Mouse (Mus musculus): ENCODE results near the gene Sytl3. TPM values are rescaled to one million over a fixed set of nuclear protein-coding genes. Genes with fewer than 3 reads are reported as not detected.
"Not testable (repeated sequence)": the region's sequence is repeated elsewhere in the genome, so short reads cannot be mapped to it uniquely, and the experiment has no call there.

Sytl3 gene
- polyA plus RNA-seq, 1 experiment: 1.1 TPM

- DNase-seq; H3K4me3 ChIP-seq (replicated peaks; ENCODE audit: extremely low read depth, low read depth, low read length); H3K4me1 ChIP-seq (ENCODE audit: control insufficient read depth, insufficient read depth, low read length): not testable (repeated sequence)
- WGBS: 76% methylated on average over 1 of the region's 3 CpGs
Observed at GRCm38 (mm10) chr17:6656471-6656870, 2.4 kb upstream of the Sytl3 start.

GRCm38 (mm10) chr17:6660589-6660988, 1.7 kb downstream of the Sytl3 start:
- H3K4me1 ChIP-seq (ENCODE audit: control insufficient read depth, insufficient read depth, low read length); DNase-seq; H3K4me3 ChIP-seq (replicated peaks; ENCODE audit: extremely low read depth, low read depth, low read length): not testable (repeated sequence)
- 24% methylated on average over 6 of the region's 6 CpGs for WGBS

- H3K4me3 ChIP-seq (replicated peaks; ENCODE audit: extremely low read depth, low read depth, low read length); H3K4me1 ChIP-seq (ENCODE audit: control insufficient read depth, insufficient read depth, low read length); DNase-seq: not testable (repeated sequence)
- WGBS: 20% methylated on average over 10 of the region's 11 CpGs
Observed at GRCm38 (mm10) chr17:6661093-6661816, 2.4 kb downstream of the Sytl3 start.

GRCm38 (mm10) chr17:6662840-6663239, 3.9 kb downstream of the Sytl3 start:
- H3K4me3 ChIP-seq (replicated peaks; ENCODE audit: extremely low read depth, low read depth, low read length); H3K4me1 ChIP-seq (ENCODE audit: control insufficient read depth, insufficient read depth, low read length); DNase-seq: not testable (repeated sequence)
- WGBS: 63% methylated on average over 3 of the region's 3 CpGs

GRCm38 (mm10) chr17:6665389-6665788, 6.5 kb downstream of the Sytl3 start:
- H3K4me1 ChIP-seq (ENCODE audit: control insufficient read depth, insufficient read depth, low read length); H3K4me3 ChIP-seq (replicated peaks; ENCODE audit: extremely low read depth, low read depth, low read length); DNase-seq: not testable (repeated sequence)
- 84% methylated on average over 4 of the region's 5 CpGs for WGBS

GRCm38 (mm10) chr17:6668522-6668921, 9.6 kb downstream of the Sytl3 start:
- DNase-seq; H3K4me1 ChIP-seq (ENCODE audit: control insufficient read depth, insufficient read depth, low read length); H3K4me3 ChIP-seq (replicated peaks; ENCODE audit: extremely low read depth, low read depth, low read length): not testable (repeated sequence)
- WGBS: no CpG with 5 or more reads among the region's 6 CpGs

GRCm38 (mm10) chr17:6674297-6674696, 15.4 kb downstream of the Sytl3 start:
- 49% methylated on average over 5 of the region's 5 CpGs for WGBS
- H3K4me3 ChIP-seq (replicated peaks; ENCODE audit: extremely low read depth, low read depth, low read length); H3K4me1 ChIP-seq (ENCODE audit: control insufficient read depth, insufficient read depth, low read length); DNase-seq: not testable (repeated sequence)

GRCm38 (mm10) chr17:6678063-6678462, 19.2 kb downstream of the Sytl3 start:
- WGBS: 64% methylated on average over 1 of the region's 2 CpGs
- not testable (repeated sequence) for DNase-seq; H3K4me1 ChIP-seq (ENCODE audit: control insufficient read depth, insufficient read depth, low read length); H3K4me3 ChIP-seq (replicated peaks; ENCODE audit: extremely low read depth, low read depth, low read length)

GRCm38 (mm10) chr17:6681721-6682120, 22.8 kb downstream of the Sytl3 start:
- not testable (repeated sequence) for H3K4me3 ChIP-seq (replicated peaks; ENCODE audit: extremely low read depth, low read depth, low read length); H3K4me1 ChIP-seq (ENCODE audit: control insufficient read depth, insufficient read depth, low read length); DNase-seq
- WGBS: 45% methylated on average over 4 of the region's 4 CpGs

- not testable (repeated sequence) for H3K4me1 ChIP-seq (ENCODE audit: control insufficient read depth, insufficient read depth, low read length); DNase-seq; H3K4me3 ChIP-seq (replicated peaks; ENCODE audit: extremely low read depth, low read depth, low read length)
- 63% methylated on average over 1 of the region's 5 CpGs for WGBS
Observed at GRCm38 (mm10) chr17:6683702-6684101, 24.8 kb downstream of the Sytl3 start.

GRCm38 (mm10) chr17:6684464-6685287, 25.8 kb downstream of the Sytl3 start:
- no CpG with 5 or more reads among the region's 4 CpGs for WGBS
- DNase-seq; H3K4me1 ChIP-seq (ENCODE audit: control insufficient read depth, insufficient read depth, low read length); H3K4me3 ChIP-seq (replicated peaks; ENCODE audit: extremely low read depth, low read depth, low read length): not testable (repeated sequence)

- not testable (repeated sequence) for H3K4me1 ChIP-seq (ENCODE audit: control insufficient read depth, insufficient read depth, low read length); DNase-seq; H3K4me3 ChIP-seq (replicated peaks; ENCODE audit: extremely low read depth, low read depth, low read length)
- 10% methylated on average over 5 of the region's 8 CpGs for WGBS
Observed at GRCm38 (mm10) chr17:6685288-6685818, 26.5 kb downstream of the Sytl3 start.

- not testable (repeated sequence) for H3K4me1 ChIP-seq (ENCODE audit: control insufficient read depth, insufficient read depth, low read length); DNase-seq; H3K4me3 ChIP-seq (replicated peaks; ENCODE audit: extremely low read depth, low read depth, low read length)
- whole genome bisulfite sequencing: 82% methylated on average over 3 of the region's 4 CpGs
Observed at GRCm38 (mm10) chr17:6686299-6686971, 27.5 kb downstream of the Sytl3 start.

GRCm38 (mm10) chr17:6689344-6689743, 30.5 kb downstream of the Sytl3 start:
- H3K4me3 ChIP-seq (replicated peaks; ENCODE audit: extremely low read depth, low read depth, low read length); H3K4me1 ChIP-seq (ENCODE audit: control insufficient read depth, insufficient read depth, low read length); DNase-seq: not testable (repeated sequence)
- WGBS: 92% methylated on average over 3 of the region's 4 CpGs

Data from lung, adult 2 months (tissue).